Mouse (Mus musculus): ENCODE results near the gene Gm7697. TPM values are rescaled to one million over a fixed set of nuclear protein-coding genes. Genes with fewer than 3 reads are reported as not detected.
"Not testable (repeated sequence)": the region's sequence is repeated elsewhere in the genome, so short reads cannot be mapped to it uniquely, and the experiment has no call there.

The Gm7697 gene
- polyA plus RNA-seq (2015; fragmentation: Nextera tagmentation; extraction: Ambion mirVana) = not detected in 2 replicates

GRCm38 (mm10) chr8:69522876-69523275 lies at the start of gene Gm7697:
Gm7697 (minus strand) TSS chr8:69522976.
- ATAC-seq (replicated peaks); H3K27me3 ChIP-seq; H3K36me3 ChIP-seq; H3K9me3 ChIP-seq; H3K4me2 ChIP-seq (replicated peaks); H3K4me1 ChIP-seq; H3K4me3 ChIP-seq; H3K27ac ChIP-seq (replicated peaks); H3K9ac ChIP-seq (replicated peaks): not testable (repeated sequence)
- 91% methylated on average over 2 of the region's 3 CpGs for WGBS

GRCm38 (mm10) chr8:69551249-69551648 lies 28.5 kb upstream of the Gm7697 start:
- not testable (repeated sequence) for H3K27me3 ChIP-seq; H3K4me1 ChIP-seq; H3K27ac ChIP-seq (replicated peaks); H3K4me3 ChIP-seq; H3K9ac ChIP-seq (replicated peaks); H3K36me3 ChIP-seq; ATAC-seq (replicated peaks); H3K9me3 ChIP-seq; H3K4me2 ChIP-seq (replicated peaks)
- 54% methylated on average over 2 of the region's 2 CpGs for WGBS

GRCm38 (mm10) chr8:69549556-69549955 lies 26.8 kb upstream of the Gm7697 start:
- ATAC-seq (replicated peaks); H3K4me1 ChIP-seq; H3K27ac ChIP-seq (replicated peaks); H3K9ac ChIP-seq (replicated peaks); H3K4me2 ChIP-seq (replicated peaks); H3K36me3 ChIP-seq; H3K4me3 ChIP-seq; H3K27me3 ChIP-seq; H3K9me3 ChIP-seq: not testable (repeated sequence)
- 8% methylated on average over 8 of the region's 8 CpGs for WGBS

- not testable (repeated sequence) for ATAC-seq (replicated peaks); H3K27ac ChIP-seq (replicated peaks); H3K9me3 ChIP-seq; H3K36me3 ChIP-seq; H3K27me3 ChIP-seq; H3K4me1 ChIP-seq; H3K4me3 ChIP-seq; H3K9ac ChIP-seq (replicated peaks); H3K4me2 ChIP-seq (replicated peaks)
- 88% methylated on average over 3 of the region's 3 CpGs for WGBS
Observed at GRCm38 (mm10) chr8:69548114-69548513, 25.3 kb upstream of the Gm7697 start.

- 72% methylated on average over 7 of the region's 7 CpGs for WGBS
- not testable (repeated sequence) for H3K4me3 ChIP-seq
Observed at GRCm38 (mm10) chr8:69547208-69547607, 24.4 kb upstream of the Gm7697 start.

GRCm38 (mm10) chr8:69545020-69545419 lies 22.2 kb upstream of the Gm7697 start:
- ATAC-seq (replicated peaks); H3K9ac ChIP-seq (replicated peaks); H3K27ac ChIP-seq (replicated peaks); H3K4me1 ChIP-seq; H3K4me2 ChIP-seq (replicated peaks); H3K4me3 ChIP-seq; H3K9me3 ChIP-seq; H3K36me3 ChIP-seq; H3K27me3 ChIP-seq: not testable (repeated sequence)
- WGBS = 43% methylated on average over 1 of the region's 1 CpGs

More at GRCm38 (mm10) chr8:69547208-69547607, 24.4 kb upstream of the Gm7697 start:
- H3K27ac ChIP-seq (replicated peaks); H3K27me3 ChIP-seq; H3K4me2 ChIP-seq (replicated peaks); H3K9me3 ChIP-seq; H3K36me3 ChIP-seq; ATAC-seq (replicated peaks); H3K9ac ChIP-seq (replicated peaks); H3K4me1 ChIP-seq: not testable (repeated sequence)

- WGBS = 75% methylated on average over 13 of the region's 13 CpGs
- ATAC-seq (replicated peaks); H3K9me3 ChIP-seq; H3K4me2 ChIP-seq (replicated peaks); H3K4me1 ChIP-seq; H3K4me3 ChIP-seq; H3K27me3 ChIP-seq; H3K9ac ChIP-seq (replicated peaks); H3K36me3 ChIP-seq; H3K27ac ChIP-seq (replicated peaks): not testable (repeated sequence)
Observed at GRCm38 (mm10) chr8:69544511-69544910, 21.7 kb upstream of the Gm7697 start.

- H3K9me3 ChIP-seq; H3K36me3 ChIP-seq; H3K4me1 ChIP-seq; H3K27ac ChIP-seq (replicated peaks); H3K4me2 ChIP-seq (replicated peaks); H3K9ac ChIP-seq (replicated peaks); H3K4me3 ChIP-seq; H3K27me3 ChIP-seq: not testable (repeated sequence)
- peak; percentile 32 for ATAC-seq (replicated peaks)
- WGBS = 92% methylated on average over 6 of the region's 6 CpGs
Observed at GRCm38 (mm10) chr8:69543984-69544383, 21.2 kb upstream of the Gm7697 start.

- not testable (repeated sequence) for H3K4me1 ChIP-seq; H3K36me3 ChIP-seq; H3K4me2 ChIP-seq (replicated peaks); H3K27ac ChIP-seq (replicated peaks); H3K9ac ChIP-seq (replicated peaks); H3K4me3 ChIP-seq; H3K27me3 ChIP-seq; ATAC-seq (replicated peaks); H3K9me3 ChIP-seq
- WGBS = 87% methylated on average over 7 of the region's 7 CpGs
Observed at GRCm38 (mm10) chr8:69540764-69541163, 18.0 kb upstream of the Gm7697 start.

GRCm38 (mm10) chr8:69540331-69540730 lies 17.6 kb upstream of the Gm7697 start:
- not testable (repeated sequence) for H3K9me3 ChIP-seq; H3K4me1 ChIP-seq; H3K36me3 ChIP-seq; ATAC-seq (replicated peaks); H3K4me2 ChIP-seq (replicated peaks); H3K27me3 ChIP-seq; H3K4me3 ChIP-seq; H3K27ac ChIP-seq (replicated peaks); H3K9ac ChIP-seq (replicated peaks)
- WGBS = 23% methylated on average over 1 of the region's 1 CpGs

- H3K27ac ChIP-seq (replicated peaks); H3K9me3 ChIP-seq; H3K9ac ChIP-seq (replicated peaks); H3K4me3 ChIP-seq; H3K4me2 ChIP-seq (replicated peaks); ATAC-seq (replicated peaks); H3K4me1 ChIP-seq; H3K27me3 ChIP-seq; H3K36me3 ChIP-seq: not testable (repeated sequence)
- WGBS = 67% methylated on average over 3 of the region's 3 CpGs
Observed at GRCm38 (mm10) chr8:69474946-69475345, 47.8 kb downstream of the Gm7697 start.

- H3K27ac ChIP-seq (replicated peaks); H3K9me3 ChIP-seq; H3K9ac ChIP-seq (replicated peaks); H3K4me3 ChIP-seq; H3K4me1 ChIP-seq; H3K4me2 ChIP-seq (replicated peaks); H3K36me3 ChIP-seq; ATAC-seq (replicated peaks); H3K27me3 ChIP-seq: not testable (repeated sequence)
- 74% methylated on average over 2 of the region's 3 CpGs for WGBS
Observed at GRCm38 (mm10) chr8:69453465-69453864, 69.3 kb downstream of the Gm7697 start, which contains the start of gene Gm9495. Gm9495 (minus strand) TSS chr8:69453565.

All from forebrain, embryonic 15.5 days (tissue).